Mouse (Mus musculus): ENCODE data around the gene Ptpn5.

- no peak for TF ChIP-seq CTCF (conservative IDR thresholded peaks at IDR 0.05; ENCODE audit: low read length)
- TF ChIP-seq NANOG (IDR thresholded peaks at IDR 0.05; ENCODE audit: borderline replicate concordance, low read length): no peak
- TF ChIP-seq POU5F1 (IDR thresholded peaks at IDR 0.05; ENCODE audit: borderline replicate concordance, low read length): no peak
Measured at GRCm38 (mm10) chr7:47031371-47031770, 102.1 kb downstream of the Ptpn5 start.

Data from E14TG2a.4 (cell line).